Mouse (Mus musculus) forebrain, embryonic 10.5 days (tissue): ENCODE measurements around the gene Armc8. TPM values are rescaled to one million over a fixed set of nuclear protein-coding genes. Genes with fewer than 3 reads are reported as not detected.

Experiments
- DNase-seq: peaks from one replicate; pipeline ENCODE4 v3.0.0-alpha.2; 2017; ENCODE audit warnings: low spot score; ENCODE audit errors: extremely low spot score
- H3K27ac ChIP-seq: fragments of 300-500 bp; sonication (generic); 2 replicates; pipeline ENCODE4 v1.5.1; 2016; ENCODE audit warnings: mild to moderate bottlenecking
- H3K27me3 ChIP-seq: fragments of 300-500 bp; sonication (generic); 2 replicates; pipeline ENCODE4 v1.6.1; 2016; ENCODE audit warnings: mild to moderate bottlenecking; ENCODE audit not compliant: poor library complexity, severe bottlenecking
- H3K36me3 ChIP-seq: fragments of 300-500 bp; sonication (generic); replicated peaks from 2 replicates; pipeline ENCODE4 v1.6.1; 2016; ENCODE audit warnings: mild to moderate bottlenecking, moderate library complexity
- H3K4me1 ChIP-seq: fragments of 300-500 bp; sonication (generic); 2 replicates; pipeline ENCODE4 v1.6.1; 2016
- H3K4me3 ChIP-seq: fragments of 300-500 bp; sonication (generic); 2 replicates; pipeline ENCODE4 v1.5.1; 2016; ENCODE audit warnings: mild to moderate bottlenecking, moderate library complexity
- H3K9me3 ChIP-seq: fragments of 300-500 bp; sonication (generic); 2 replicates; pipeline ENCODE4 v1.6.1; 2016; ENCODE audit warnings: mild to moderate bottlenecking, moderate library complexity
- WGBS: fragments of 180-500 bp; shearing (Covaris S2); methylation state at CpG from one replicate; pipeline ENCODE4 v1.1.7; 2016; 5-methylcytosine and 5-hydroxymethylcytosine counted together
- polyA plus RNA-seq: library from polyadenylated mRNA; unstranded; fragments of >200 nt; fragmentation: Nextera tagmentation; extraction: Ambion mirVana; gene quantifications from 2 replicates; pipeline ENCODE4 v1.2.1, GENCODE M21; 2016

Armc8 gene
- polyA plus RNA-seq, 1 experiment from 2014 or later = 30.4 TPM

GRCm38 (mm10) chr9:99437031-99437764 is 131.5 kb downstream of the Armc8 start, which contains the start of gene Mras:
TSS of gene Mras (minus strand) at chr9:99437381.
- Histone ChIP-seq H3K27me3 (peaks cover 58% of the 10 kb centered on the region), H3K4me3 (peak within 1 kb of the TSS; percentile 81), H3K9me3 (no peaks in the 10 kb centered on the region), H3K36me3 (no peaks in the 10 kb centered on the region), H3K4me1 (peaks cover 34% of the 10 kb centered on the region), H3K27ac (peak within 1 kb of the TSS; percentile 90)
- 20% methylated on average over 27 of the region's 27 CpGs for WGBS
- DNase-seq = no peak

- WGBS = under 1% methylated on average over 83 of the region's 86 CpGs
- Histone ChIP-seq H3K9me3 (no peaks in the 10 kb centered on the region), H3K4me3 (peak overlapping the region; percentile 81), H3K36me3 (no peaks in the 10 kb centered on the region), H3K27ac (peak overlapping the region; percentile 90), H3K4me1 (peaks cover 34% of the 10 kb centered on the region), H3K27me3 (peaks cover 58% of the 10 kb centered on the region)
- DNase-seq = peak; percentile 62
Observed at GRCm38 (mm10) chr9:99436182-99437030, 132.3 kb downstream of the Armc8 start.

- peaks cover 34% of the 10 kb centered on the region for H3K4me1 ChIP-seq
- H3K9me3 ChIP-seq = no peaks in the 10 kb centered on the region
- no peaks in the 10 kb centered on the region for H3K36me3 ChIP-seq
- peak overlapping the region; percentile 81 for H3K4me3 ChIP-seq
- H3K27ac ChIP-seq = peak overlapping the region; percentile 90
- 17% methylated on average over 16 of the region's 16 CpGs for WGBS
- H3K27me3 ChIP-seq = peaks cover 58% of the 10 kb centered on the region
- DNase-seq = no peak
Observed at GRCm38 (mm10) chr9:99435619-99436181, 133.0 kb downstream of the Armc8 start.

DNA sequence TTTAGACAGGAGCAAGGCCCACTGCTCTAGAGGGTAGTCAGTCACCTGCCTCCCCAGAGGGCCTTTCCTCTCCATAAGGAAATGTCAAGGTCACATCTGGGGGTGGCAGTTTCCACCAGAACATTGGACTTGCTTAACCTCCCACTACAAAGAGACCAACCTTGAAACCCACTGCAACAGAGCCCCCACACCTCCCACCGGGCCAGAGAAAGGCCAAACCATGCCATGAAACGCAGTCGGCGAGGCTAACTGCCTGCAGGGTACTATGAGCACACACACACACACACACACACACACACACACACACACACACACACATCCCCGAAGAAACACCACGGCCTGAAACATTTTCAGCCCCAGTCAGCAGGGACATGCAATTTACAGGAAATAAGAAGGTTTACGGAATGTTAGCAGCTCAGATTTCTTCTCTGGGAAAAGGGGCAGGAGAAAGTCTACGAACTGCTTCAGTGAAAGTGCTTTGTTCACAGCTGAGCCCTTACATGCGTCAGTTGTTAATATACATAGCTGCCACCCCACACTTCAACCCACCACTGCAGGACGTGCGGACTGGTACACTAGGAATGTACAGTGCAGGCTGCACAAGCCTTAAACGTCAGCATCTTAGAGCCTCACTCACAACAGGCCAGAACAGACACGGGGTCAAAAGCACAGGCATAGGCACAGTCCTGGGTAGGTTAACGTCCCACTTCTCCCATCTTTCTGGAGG is 133.6 kb downstream of the Armc8 start:
- Histone ChIP-seq H3K9me3 (no peaks in the 10 kb centered on the region), H3K36me3 (no peaks in the 10 kb centered on the region), H3K27me3 (peaks cover 58% of the 10 kb centered on the region), H3K27ac (peak overlapping the region; percentile 90; the same call in 1 of the 2 replicates), H3K4me1 (peaks cover 34% of the 10 kb centered on the region), H3K4me3 (peak overlapping the region; percentile 81)
- DNase-seq = no peak
- WGBS = 63% methylated on average over 14 of the region's 14 CpGs

GRCm38 (mm10) chr9:99432478-99432877 is 136.2 kb downstream of the Armc8 start:
- WGBS = 91% methylated on average over 4 of the region's 4 CpGs
- peaks cover 39% of the 10 kb centered on the region for H3K4me1 ChIP-seq
- peaks cover 33% of the 10 kb centered on the region for H3K27me3 ChIP-seq
- no peak overlapping the region for H3K4me3 ChIP-seq
- no peaks in the 10 kb centered on the region for H3K9me3 ChIP-seq
- no peak overlapping the region for H3K27ac ChIP-seq
- DNase-seq = no peak
- no peaks in the 10 kb centered on the region for H3K36me3 ChIP-seq

- WGBS = 85% methylated on average over 6 of the region's 6 CpGs
- H3K27ac ChIP-seq = no peak overlapping the region
- no peak for DNase-seq
Observed at GRCm38 (mm10) chr9:99431963-99432362, 136.7 kb downstream of the Armc8 start.

GRCm38 (mm10) chr9:99431346-99431745 is 137.4 kb downstream of the Armc8 start:
- peaks cover 33% of the 10 kb centered on the region for H3K4me1 ChIP-seq
- WGBS = 91% methylated on average over 8 of the region's 8 CpGs
- no peaks in the 10 kb centered on the region for H3K9me3 ChIP-seq
- H3K27me3 ChIP-seq = peaks cover 24% of the 10 kb centered on the region
- H3K36me3 ChIP-seq = no peaks in the 10 kb centered on the region
- no peak for DNase-seq
- H3K27ac ChIP-seq = no peak overlapping the region
- no peak overlapping the region for H3K4me3 ChIP-seq

More at GRCm38 (mm10) chr9:99431963-99432362, 136.7 kb downstream of the Armc8 start:
- peaks cover 27% of the 10 kb centered on the region for H3K27me3 ChIP-seq
- peaks cover 35% of the 10 kb centered on the region for H3K4me1 ChIP-seq
- H3K4me3 ChIP-seq = no peak overlapping the region
- no peaks in the 10 kb centered on the region for H3K36me3 ChIP-seq
- no peaks in the 10 kb centered on the region for H3K9me3 ChIP-seq

- no peak overlapping the region for H3K4me3 ChIP-seq
- H3K27me3 ChIP-seq = peaks cover 21% of the 10 kb centered on the region
- no peaks in the 10 kb centered on the region for H3K9me3 ChIP-seq
- no peak for DNase-seq
- H3K36me3 ChIP-seq = no peaks in the 10 kb centered on the region
- H3K4me1 ChIP-seq = peaks cover 32% of the 10 kb centered on the region
- no peak overlapping the region for H3K27ac ChIP-seq
- 88% methylated on average over 6 of the region's 6 CpGs for WGBS
Observed at GRCm38 (mm10) chr9:99430806-99431205, 137.9 kb downstream of the Armc8 start.

GRCm38 (mm10) chr9:99429845-99430244 is 138.9 kb downstream of the Armc8 start:
- peaks cover 12% of the 10 kb centered on the region for H3K27me3 ChIP-seq

DNA sequence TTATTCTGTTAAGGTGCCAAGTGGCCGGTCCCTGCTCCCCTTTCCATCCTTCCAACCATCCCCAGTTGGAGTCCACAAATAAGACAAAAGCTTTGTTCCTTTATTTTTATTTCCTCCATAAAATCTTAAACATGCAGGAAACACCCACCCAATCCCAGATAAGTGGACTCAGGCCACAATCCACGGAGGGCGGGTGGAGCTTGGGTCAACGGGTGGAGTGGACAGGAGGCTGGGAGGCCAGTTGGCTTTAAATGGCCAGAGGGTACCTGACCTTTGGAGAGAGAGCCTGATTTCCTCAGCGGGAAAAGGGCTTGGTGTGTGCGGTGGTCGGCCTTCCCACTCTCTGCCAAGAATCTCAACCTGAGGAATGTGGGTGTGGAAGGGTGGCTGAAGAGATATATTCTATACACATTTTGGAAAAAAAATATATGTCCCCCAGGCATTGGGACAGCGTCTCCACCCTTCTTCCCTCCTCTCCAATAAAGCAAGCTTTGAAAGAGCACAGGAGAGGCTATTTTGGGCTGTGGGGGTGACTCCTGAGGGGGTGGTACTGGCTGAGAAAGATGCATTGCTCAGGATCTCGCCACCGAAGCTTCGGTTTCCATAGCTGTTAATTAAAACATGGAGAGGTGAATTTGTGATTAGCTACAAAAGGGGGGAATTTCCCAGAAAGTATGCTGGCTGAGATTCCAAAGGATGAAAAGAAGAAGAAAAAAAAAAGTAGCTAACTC is 139.9 kb downstream of the Armc8 start:
- WGBS = 80% methylated on average over 11 of the region's 11 CpGs
- H3K27ac ChIP-seq = no peak overlapping the region
- H3K36me3 ChIP-seq = no peaks in the 10 kb centered on the region
- H3K27me3 ChIP-seq = 0 out of 2 replicates have a peak, but pooled peaks cover under 1% of the 10 kb centered on the region
- H3K4me3 ChIP-seq = no peak overlapping the region
- no peak for DNase-seq
- H3K4me1 ChIP-seq = peaks cover 38% of the 10 kb centered on the region
- no peaks in the 10 kb centered on the region for H3K9me3 ChIP-seq

More at GRCm38 (mm10) chr9:99429845-99430244, 138.9 kb downstream of the Armc8 start:
- no peaks in the 10 kb centered on the region for H3K9me3 ChIP-seq
- H3K27ac ChIP-seq = no peak overlapping the region
- no peak for DNase-seq
- no peak overlapping the region for H3K4me3 ChIP-seq
- H3K4me1 ChIP-seq = peaks cover 32% of the 10 kb centered on the region
- 89% methylated on average over 3 of the region's 3 CpGs for WGBS
- no peaks in the 10 kb centered on the region for H3K36me3 ChIP-seq
